Mouse (Mus musculus): ENCODE data around the gene Pdzd2.

DNA sequence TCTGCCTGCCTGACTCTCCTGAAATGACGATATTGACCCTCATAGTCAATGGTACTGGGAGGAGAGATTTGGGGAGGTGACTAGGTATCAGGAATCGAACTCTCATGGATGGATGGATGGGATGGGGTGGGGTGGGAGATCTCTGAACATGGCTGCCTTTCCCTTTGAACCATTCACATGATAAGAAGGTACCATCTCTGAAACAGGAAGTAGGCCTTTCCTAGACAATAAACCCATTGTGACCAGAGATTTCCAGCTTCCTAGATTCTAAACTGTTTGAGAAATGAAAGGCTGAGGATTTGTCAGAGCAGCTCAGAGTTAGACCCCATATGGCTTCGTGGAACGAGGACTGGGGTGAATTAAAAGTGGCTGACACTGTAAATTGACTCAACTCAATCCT lies 232.2 kb downstream of the Pdzd2 start:
- TF ChIP-seq CTCF (IDR thresholded peaks at IDR 0.05; ENCODE audit: control insufficient read depth, insufficient read depth, insufficient replicate concordance, low read depth, low read length), result no peak
- TF ChIP-seq POLR2A (IDR thresholded peaks at IDR 0.05; ENCODE audit: control insufficient read depth, low read depth, low read length), result no peak

Measured in testis, adult 2 months (tissue).